Mouse (Mus musculus): ENCODE measurements around the gene Scfd2. TPM values are rescaled to one million over a fixed set of nuclear protein-coding genes. Genes with fewer than 3 reads are reported as not detected.

Scfd2 gene
- total RNA-seq, 4 experiments from 2014 or later = 8.4 to 11.9 (median 11.1) TPM

DNA sequence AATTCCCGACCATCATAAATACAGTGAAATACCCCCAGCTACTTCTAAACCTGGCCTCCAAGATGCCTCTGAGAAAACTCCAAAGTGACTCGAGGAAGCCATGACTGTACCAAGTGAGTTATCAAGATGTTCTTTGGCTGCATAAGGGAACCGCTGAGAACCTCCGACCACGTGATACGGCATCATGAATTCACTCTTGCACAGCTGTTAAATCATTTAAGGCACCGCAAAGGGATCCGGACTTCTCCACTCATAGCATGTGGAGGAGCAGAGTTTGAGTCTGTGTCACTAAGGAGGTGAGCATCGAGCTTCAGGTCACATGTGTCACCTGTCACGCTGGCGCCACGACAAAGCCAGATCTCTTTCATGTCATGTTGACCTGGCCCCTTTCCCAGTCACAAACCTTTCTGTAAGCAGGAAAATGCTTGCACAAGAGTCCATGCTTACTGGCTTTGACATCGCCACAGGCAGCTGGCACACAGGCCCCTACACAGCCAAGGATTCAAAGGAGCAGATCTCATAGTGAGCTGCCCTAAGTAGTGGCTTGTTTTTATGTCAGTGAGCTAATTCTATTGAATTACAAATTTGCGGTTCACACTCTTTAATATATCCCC lies 287.0 kb downstream of the Scfd2 start:
- DNase-seq (ENCODE audit: low spot score in 2 of 2) = peak in 1 of 2 experiments; percentile 32

DNA sequence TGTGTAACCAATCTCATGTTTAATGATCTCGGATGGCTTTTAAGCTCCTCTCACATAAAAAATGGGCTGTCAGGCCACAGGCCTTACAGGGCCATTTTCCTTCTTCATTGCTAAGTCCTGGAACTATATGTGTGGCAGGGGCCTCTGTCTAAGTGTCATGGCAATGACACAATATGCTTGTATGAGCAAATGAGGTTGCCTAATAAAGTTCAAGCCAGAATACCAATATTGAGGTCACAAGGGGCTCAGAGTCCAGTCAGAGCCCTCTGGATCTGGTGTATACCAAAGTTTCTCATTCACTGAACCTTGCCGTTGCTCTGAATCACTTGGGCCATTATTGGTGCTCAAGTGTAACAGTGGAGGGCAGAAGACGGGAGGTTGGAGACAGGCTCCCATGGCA lies 288.9 kb downstream of the Scfd2 start:
- no peak for DNase-seq (ENCODE audit: low spot score in 2 of 2)

- DNase-seq (ENCODE audit: low spot score in 2 of 2) = no peak
Measured at GRCm38 (mm10) chr5:74240926-74241680, 290.5 kb downstream of the Scfd2 start.

GRCm38 (mm10) chr5:74240298-74240697 lies 291.3 kb downstream of the Scfd2 start:
- DNase-seq (ENCODE audit: low spot score in 2 of 2) = no peak

DNA sequence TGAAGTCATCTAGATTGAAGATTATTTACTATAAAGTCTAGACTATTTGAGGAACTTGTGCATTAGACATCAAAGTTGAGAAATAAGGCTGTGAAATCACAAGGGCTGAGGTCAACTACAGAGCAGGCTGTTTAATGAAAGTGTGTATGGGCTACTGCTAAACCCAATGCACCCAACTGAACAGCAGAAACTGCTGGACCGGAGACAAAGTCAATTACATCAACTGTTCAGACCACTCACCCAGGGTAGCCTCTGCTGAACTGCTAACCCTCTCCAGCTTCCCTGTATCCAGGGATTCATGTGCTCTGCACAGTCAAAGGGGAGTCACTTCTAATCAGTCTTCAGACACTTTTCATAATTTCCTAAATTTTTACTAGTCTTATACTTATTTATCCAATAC lies 292.2 kb downstream of the Scfd2 start:
- DNase-seq (ENCODE audit: low spot score in 2 of 2) = no peak

GRCm38 (mm10) chr5:74233808-74234207 lies 297.8 kb downstream of the Scfd2 start:
- DNase-seq (ENCODE audit: low spot score in 2 of 2) = no peak

- DNase-seq (ENCODE audit: low spot score in 2 of 2) = no peak
Measured at GRCm38 (mm10) chr5:74230525-74230924, 301.0 kb downstream of the Scfd2 start.

GRCm38 (mm10) chr5:74229775-74230413 lies 301.7 kb downstream of the Scfd2 start:
- DNase-seq (ENCODE audit: low spot score in 2 of 2) = no peak

DNA sequence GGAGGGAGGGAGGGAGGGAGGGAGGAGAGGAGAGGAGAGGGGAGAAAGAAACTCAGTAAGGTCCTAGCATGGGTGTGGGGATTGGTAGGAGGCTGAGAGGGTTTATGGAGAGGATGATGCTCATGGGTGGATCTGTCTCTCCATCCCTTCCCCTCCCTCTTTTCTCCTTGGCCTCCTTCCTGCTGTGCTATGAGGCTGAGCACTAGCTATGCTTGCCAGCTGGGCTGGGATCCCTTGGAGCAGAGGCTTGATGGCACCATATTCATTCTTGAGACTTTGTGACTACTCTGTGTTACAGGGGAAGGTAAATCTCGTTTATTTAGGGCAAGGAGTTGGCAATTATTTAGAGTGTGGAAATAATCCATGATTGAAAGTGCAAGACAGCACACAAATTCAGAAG lies 302.6 kb downstream of the Scfd2 start:
- no peak for DNase-seq (ENCODE audit: low spot score in 2 of 2)

DNA sequence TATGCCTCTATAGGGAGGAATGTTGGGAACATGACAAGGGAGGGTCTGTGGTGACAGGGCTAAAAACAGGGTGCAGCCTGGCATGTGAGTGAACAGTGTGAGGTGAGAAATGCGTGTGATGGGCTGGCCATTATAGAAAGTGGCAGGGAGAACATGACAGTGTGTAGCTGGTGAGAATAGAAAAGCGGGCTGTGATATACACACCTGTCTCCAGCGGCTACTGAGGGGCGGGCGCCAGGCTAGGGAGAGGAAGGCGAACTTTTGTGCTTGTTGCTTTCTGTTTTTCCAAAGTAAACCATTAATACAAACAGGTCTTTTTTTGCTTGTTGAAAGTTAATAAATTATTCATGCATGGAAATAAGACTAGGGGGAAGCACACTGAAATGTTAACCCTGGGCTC lies 304.2 kb downstream of the Scfd2 start:
- DNase-seq (ENCODE audit: low spot score in 2 of 2) = no peak

GRCm38 (mm10) chr5:74226183-74226582 lies 305.4 kb downstream of the Scfd2 start:
- DNase-seq (ENCODE audit: low spot score in 2 of 2) = no peak

DNA sequence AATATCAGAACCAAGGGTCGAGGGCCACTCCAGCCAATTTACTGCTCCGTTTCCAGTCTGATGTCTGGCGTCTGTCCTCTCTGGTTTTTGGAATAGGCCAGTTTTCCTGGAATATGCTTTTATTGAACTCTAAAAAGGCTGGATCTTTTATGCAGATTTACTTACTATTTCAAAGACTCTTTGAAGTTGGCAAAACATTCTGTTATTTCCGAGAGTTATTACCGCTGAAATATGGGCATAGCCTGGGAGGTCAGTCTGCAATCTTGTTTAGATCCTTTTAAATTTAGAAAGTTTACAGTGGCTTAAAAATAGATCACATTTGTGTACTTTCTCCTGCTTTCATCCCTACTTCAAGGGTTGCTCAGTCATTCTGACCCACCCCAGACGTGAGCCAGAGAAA lies 307.1 kb downstream of the Scfd2 start:
- DNase-seq (ENCODE audit: low spot score in 2 of 2) = no peak

GRCm38 (mm10) chr5:74222626-74223025 lies 308.9 kb downstream of the Scfd2 start:
- no peak for DNase-seq (ENCODE audit: low spot score in 2 of 2)

- DNase-seq (ENCODE audit: low spot score in 2 of 2) = no peak
Measured at GRCm38 (mm10) chr5:74218524-74218923, 313.0 kb downstream of the Scfd2 start.

DNA sequence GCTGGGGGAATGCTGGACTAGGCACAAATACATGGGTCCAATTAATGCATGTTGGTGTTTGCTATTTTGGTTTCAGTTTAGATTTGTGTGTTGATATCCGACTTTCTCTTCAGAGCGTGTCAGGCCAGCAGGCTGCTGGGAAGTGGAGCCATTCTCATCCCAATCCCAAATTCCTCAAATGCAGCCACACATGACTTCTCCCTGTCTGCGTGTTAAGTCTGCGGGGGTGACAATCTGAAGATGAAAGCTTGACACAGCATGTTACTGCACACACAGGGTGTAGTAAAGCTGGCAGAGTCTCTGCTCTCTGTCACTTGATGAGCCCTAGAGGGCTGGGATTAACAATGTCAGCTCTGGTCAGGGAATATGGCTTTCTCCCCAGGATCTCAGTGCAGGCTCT lies 316.4 kb downstream of the Scfd2 start:
- DNase-seq (ENCODE audit: low spot score in 2 of 2) = no peak

- no peak for DNase-seq (ENCODE audit: low spot score in 2 of 2)
Measured at GRCm38 (mm10) chr5:74214501-74215110, 317.0 kb downstream of the Scfd2 start.

- no peak for DNase-seq (ENCODE audit: low spot score in 2 of 2)
Measured at GRCm38 (mm10) chr5:74211346-74211745, 320.2 kb downstream of the Scfd2 start.

- no peak for DNase-seq (ENCODE audit: low spot score in 2 of 2)
Measured at GRCm38 (mm10) chr5:74209640-74210039, 321.9 kb downstream of the Scfd2 start.

- DNase-seq (ENCODE audit: low spot score in 2 of 2) = no peak
Measured at GRCm38 (mm10) chr5:74208438-74208837, 323.1 kb downstream of the Scfd2 start.

GRCm38 (mm10) chr5:74207209-74207608 lies 324.4 kb downstream of the Scfd2 start:
- DNase-seq (ENCODE audit: low spot score in 2 of 2) = no peak

- no peak for DNase-seq (ENCODE audit: low spot score in 2 of 2)
Measured at GRCm38 (mm10) chr5:74206649-74207048, 324.9 kb downstream of the Scfd2 start.

DNA sequence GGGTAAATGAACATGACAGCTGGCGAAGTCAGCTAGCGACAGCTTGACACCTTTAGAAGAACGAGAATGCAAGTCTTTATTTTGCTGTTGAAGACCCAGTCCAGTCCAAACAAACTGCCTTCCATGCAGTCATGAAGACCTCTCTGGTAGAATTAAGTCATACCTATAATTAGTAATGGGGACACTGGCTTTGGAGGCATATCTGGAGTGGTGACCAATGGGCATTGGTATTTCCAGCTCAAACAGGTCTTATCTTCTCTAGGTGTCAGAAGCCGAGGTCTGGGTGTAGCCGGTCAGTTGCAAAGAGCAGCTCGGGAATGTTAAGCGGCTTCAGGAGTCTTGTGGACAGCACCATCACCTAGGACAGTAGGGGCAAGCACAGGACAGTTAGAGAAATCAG lies 325.5 kb downstream of the Scfd2 start:
- DNase-seq (ENCODE audit: low spot score in 2 of 2) = no peak

Measured in gastrocnemius, adult 8-10 months (tissue).